Mouse (Mus musculus) cortical plate, adult 2 months (tissue): ENCODE measurements around the gene Tbca.

ENCODE experiments used
- CTCF ChIP-seq: fragments of 200-500 bp; IDR thresholded peaks from 2 replicates; pipeline ENCODE4 v1.5.1; 2011; ENCODE audit warnings: mild to moderate bottlenecking, control low read depth, low read length; ENCODE audit not compliant: insufficient read depth; ENCODE audit errors: extremely low read depth
- POLR2A ChIP-seq: fragments of 200-500 bp; IDR thresholded peaks from 2 replicates; pipeline ENCODE4 v1.6.1; 2011; ENCODE audit warnings: mild to moderate bottlenecking, low read length, control low read depth; ENCODE audit not compliant: insufficient read depth; ENCODE audit errors: extremely low read depth

- TF ChIP-seq POLR2A (no peak), CTCF (no peak)
These were observed 84.7 kb downstream of the Tbca start for GRCm38 (mm10) chr13:94873111-94874038.
